Mouse (Mus musculus) hindbrain, embryonic 14.5 days (tissue): ENCODE results near the gene Cerk. TPM values are rescaled to one million over a fixed set of nuclear protein-coding genes. Genes with fewer than 3 reads are reported as not detected.
"Not testable (repeated sequence)": the region's sequence is repeated elsewhere in the genome, so short reads cannot be mapped to it uniquely, and the experiment has no call there.

Source experiments
- ATAC-seq: fragments of 200-750 bp; cut with Nextera tagmentation; 2 replicates; pipeline ENCODE4 v1.8.0; 2017; ENCODE audit warnings: moderate number of reproducible peaks, mild to moderate bottlenecking, moderate TSS enrichment, moderate library complexity; ENCODE audit not compliant: low FRiP score
- DNase-seq: peaks from one replicate; pipeline ENCODE4 v3.0.0-alpha.2; 2015; ENCODE audit warnings: low spot score
- H3K27ac ChIP-seq: fragments of 300-500 bp; sonication (generic); 2 replicates; pipeline ENCODE4 v1.5.1; 2014; ENCODE audit warnings: mild to moderate bottlenecking, moderate library complexity
- H3K27me3 ChIP-seq: fragments of 300-500 bp; sonication (generic); 2 replicates; pipeline ENCODE4 v1.6.1; 2014; ENCODE audit warnings: mild to moderate bottlenecking, low read length, mixed read lengths; ENCODE audit not compliant: control insufficient read depth, insufficient read depth
- H3K36me3 ChIP-seq: fragments of 300-500 bp; sonication (generic); replicated peaks from 2 replicates; pipeline ENCODE4 v1.6.1; 2014; ENCODE audit not compliant: control insufficient read depth, insufficient read depth
- H3K4me1 ChIP-seq: fragments of 300-500 bp; sonication (generic); replicated peaks from 2 replicates; pipeline ENCODE4 v1.6.1; 2014; ENCODE audit warnings: antibody characterized with exemption, low read length, mixed read lengths; ENCODE audit not compliant: control insufficient read depth, insufficient read depth
- H3K4me2 ChIP-seq: fragments of 300-500 bp; sonication (generic); replicated peaks from 2 replicates; pipeline ENCODE4 v1.6.1; 2014; ENCODE audit warnings: mild to moderate bottlenecking, moderate library complexity
- H3K4me3 ChIP-seq: fragments of 300-500 bp; sonication (generic); replicated peaks from 2 replicates; pipeline ENCODE4 v1.5.1; 2014; ENCODE audit warnings: mild to moderate bottlenecking, low read length
- H3K9ac ChIP-seq: fragments of 300-500 bp; sonication (generic); 2 replicates; pipeline ENCODE4 v1.6.1; 2014
- H3K9me3 ChIP-seq: fragments of 300-500 bp; sonication (generic); 2 replicates; pipeline ENCODE4 v1.6.1; 2016; ENCODE audit warnings: low read length; ENCODE audit not compliant: control insufficient read depth
- WGBS: fragments of 180-500 bp; shearing (Covaris S2); extraction: QIAGEN DNeasy Blood & Tissue Kit; methylation state at CpG from one replicate; pipeline ENCODE4 v1.1.7; 2014; 5-methylcytosine and 5-hydroxymethylcytosine counted together
- polyA plus RNA-seq: library from polyadenylated mRNA; unstranded; fragments of >200 nt; fragmentation: Nextera tagmentation; extraction: Ambion mirVana; gene quantifications from 2 replicates; pipeline ENCODE4 v1.2.1, GENCODE M21; 2014

Cerk gene
- polyA plus RNA-seq, 1 experiment from 2014 or later: 28.3 TPM

- no peak overlapping the region for H3K4me3 ChIP-seq
- no peaks in the 10 kb centered on the region for H3K9me3 ChIP-seq
- 71% methylated on average over 11 of the region's 11 CpGs for whole genome bisulfite sequencing
- no peak overlapping the region for H3K9ac ChIP-seq
- H3K36me3 ChIP-seq: peaks cover 22% of the 10 kb centered on the region; the same call in 1 of the 2 replicates
- ATAC-seq (0 out of 2 replicates have a peak, but pooled peaks have one; percentile 15), DNase-seq (no peak)
- H3K27me3 ChIP-seq: no peaks in the 10 kb centered on the region
- no peak overlapping the region for H3K27ac ChIP-seq
- peaks cover 15% of the 10 kb centered on the region for H3K4me1 ChIP-seq
- H3K4me2 ChIP-seq: no peak overlapping the region
Measured at GRCm38 (mm10) chr15:86107831-86108471, 78.0 kb downstream of the Cerk start.

- 53% methylated on average over 6 of the region's 6 CpGs for WGBS
Measured at GRCm38 (mm10) chr15:86105751-86106150, 80.2 kb downstream of the Cerk start.

GRCm38 (mm10) chr15:86105345-86105697 is 80.6 kb downstream of the Cerk start:
- H3K27me3 ChIP-seq: no peaks in the 10 kb centered on the region
- DNase-seq (no peak), ATAC-seq (no peak)
- 0 out of 2 replicates have a peak, but pooled peaks cover 5% of the 10 kb centered on the region for H3K4me1 ChIP-seq
- no peak overlapping the region for H3K4me3 ChIP-seq
- no peaks in the 10 kb centered on the region for H3K9me3 ChIP-seq
- WGBS: 88% methylated on average over 7 of the region's 7 CpGs
- no peak overlapping the region for H3K27ac ChIP-seq
- H3K4me2 ChIP-seq: no peak overlapping the region
- peaks cover 46% of the 10 kb centered on the region for H3K36me3 ChIP-seq
- no peak overlapping the region for H3K9ac ChIP-seq

More at GRCm38 (mm10) chr15:86105751-86106150, 80.2 kb downstream of the Cerk start:
- Histone ChIP-seq H3K4me3 (no peak overlapping the region), H3K4me2 (no peak overlapping the region), H3K27me3 (no peaks in the 10 kb centered on the region), H3K9ac (no peak overlapping the region), H3K9me3 (no peaks in the 10 kb centered on the region), H3K36me3 (peaks cover 43% of the 10 kb centered on the region), H3K27ac (no peak overlapping the region), H3K4me1 (0 out of 2 replicates have a peak, but pooled peaks cover 5% of the 10 kb centered on the region)
- DNase-seq: no peak
- ATAC-seq: no peak

- no peak overlapping the region for H3K4me3 ChIP-seq
- ATAC-seq: no peak
- DNase-seq: no peak
- H3K27ac ChIP-seq: no peak overlapping the region
- H3K36me3 ChIP-seq: peaks cover 46% of the 10 kb centered on the region
- H3K4me1 ChIP-seq: 0 out of 2 replicates have a peak, but pooled peaks cover 5% of the 10 kb centered on the region
- WGBS: 92% methylated on average over 19 of the region's 19 CpGs
- H3K27me3 ChIP-seq: no peaks in the 10 kb centered on the region
- H3K4me2 ChIP-seq: no peak overlapping the region
- H3K9me3 ChIP-seq: no peaks in the 10 kb centered on the region
- H3K9ac ChIP-seq: no peak overlapping the region
Measured at GRCm38 (mm10) chr15:86104401-86105344, 81.3 kb downstream of the Cerk start.

- ATAC-seq (no peak), DNase-seq (no peak)
- H3K4me2 ChIP-seq: no peak overlapping the region
- H3K27me3 ChIP-seq: no peaks in the 10 kb centered on the region
- H3K9ac ChIP-seq: no peak overlapping the region
- no peak overlapping the region for H3K27ac ChIP-seq
- H3K9me3 ChIP-seq: no peaks in the 10 kb centered on the region
- WGBS: 89% methylated on average over 15 of the region's 15 CpGs
- no peak overlapping the region for H3K4me3 ChIP-seq
- peaks cover 46% of the 10 kb centered on the region for H3K36me3 ChIP-seq
- no peaks in the 10 kb centered on the region for H3K4me1 ChIP-seq
Measured at GRCm38 (mm10) chr15:86102308-86102707, 83.6 kb downstream of the Cerk start.

- H3K4me3 ChIP-seq: no peak overlapping the region
- ATAC-seq (no peak), DNase-seq (no peak)
- H3K9ac ChIP-seq: no peak overlapping the region
- peaks cover 46% of the 10 kb centered on the region for H3K36me3 ChIP-seq
- H3K9me3 ChIP-seq: no peaks in the 10 kb centered on the region
- H3K4me1 ChIP-seq: no peaks in the 10 kb centered on the region
- 84% methylated on average over 9 of the region's 9 CpGs for WGBS
- no peak overlapping the region for H3K4me2 ChIP-seq
- H3K27ac ChIP-seq: no peak overlapping the region
- H3K27me3 ChIP-seq: no peaks in the 10 kb centered on the region
Measured at GRCm38 (mm10) chr15:86101585-86101984, 84.4 kb downstream of the Cerk start.

GRCm38 (mm10) chr15:86097871-86098270 is 88.1 kb downstream of the Cerk start:
- H3K4me3 ChIP-seq: no peak overlapping the region
- H3K4me2 ChIP-seq: no peak overlapping the region
- H3K36me3 ChIP-seq: peaks cover 32% of the 10 kb centered on the region
- H3K27me3 ChIP-seq: no peaks in the 10 kb centered on the region
- no peaks in the 10 kb centered on the region for H3K9me3 ChIP-seq
- no peak overlapping the region for H3K27ac ChIP-seq
- no peak overlapping the region for H3K9ac ChIP-seq
- ATAC-seq (no peak), DNase-seq (no peak)
- no peaks in the 10 kb centered on the region for H3K4me1 ChIP-seq
- 46% methylated on average over 2 of the region's 2 CpGs for WGBS

GRCm38 (mm10) chr15:86096604-86097020 is 89.3 kb downstream of the Cerk start:
- 97% methylated on average over 5 of the region's 5 CpGs for WGBS
- not testable (repeated sequence) for H3K4me3 ChIP-seq, H3K9ac ChIP-seq, ATAC-seq, DNase-seq, H3K9me3 ChIP-seq, H3K4me1 ChIP-seq, H3K4me2 ChIP-seq, H3K27ac ChIP-seq, H3K27me3 ChIP-seq
- peaks cover 33% of the 10 kb centered on the region for H3K36me3 ChIP-seq
